In the genomic region with DNA sequence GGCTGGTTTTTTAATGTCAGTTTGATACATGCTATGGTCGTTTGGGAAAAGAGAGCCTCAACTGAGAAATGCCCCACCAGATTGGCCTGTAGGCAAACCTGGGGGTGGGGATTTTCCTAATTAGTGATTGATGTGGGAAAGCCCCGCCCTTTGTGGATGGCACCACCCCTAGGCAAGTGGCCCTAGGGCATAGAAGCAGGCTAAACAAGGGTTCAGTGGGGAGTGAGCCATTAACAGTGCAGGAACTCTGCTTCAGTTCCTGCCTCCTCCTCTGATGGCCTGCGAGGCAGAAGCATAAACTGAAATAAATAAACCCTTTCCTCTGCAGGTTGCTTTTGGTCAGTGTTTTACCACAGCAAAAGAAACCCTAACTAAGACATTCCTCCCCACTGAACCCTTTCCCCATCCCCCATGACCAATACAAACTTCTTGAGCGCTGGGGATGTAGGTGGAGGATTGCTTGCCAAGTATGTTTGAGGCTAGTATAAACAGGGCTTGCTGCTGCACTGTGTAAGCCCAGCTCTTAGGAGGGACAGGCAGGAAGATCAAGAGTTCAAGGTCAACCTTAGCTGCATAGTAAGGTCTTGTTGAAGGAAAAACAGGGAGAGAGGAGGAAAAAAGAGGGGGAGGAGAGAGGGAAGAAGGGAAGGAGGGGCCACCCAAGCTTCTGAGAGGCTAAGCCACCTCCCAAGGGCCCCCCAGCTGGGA, we compare ENCODE assay signal across 23 mouse cellular contexts. TPM values are rescaled to one million over a fixed set of nuclear protein-coding genes. Genes with fewer than 3 reads are reported as not detected.
DNase-seq lines count a peak whose midpoint lies in the region; ATAC-seq and TF ChIP-seq lines count a peak whose summit lies in the region.
"Had no signal": no experiment of that assay in that cellular context is flagged by ENCODE, and none has a peak within 500 bp of the region (broad histone marks: within the 10 kb centered on the region; RNA-seq: fewer than 3 reads in every experiment).

No protein-coding gene starts in this region.

- 0 out of 2 replicates have a peak overlapping the region, but pooled peaks have one; percentile 22 for H3K9ac ChIP-seq in heart, embryonic 12.5 days
- peak overlapping the region; percentile 9; the same call in 1 of the 2 replicates for H3K9ac ChIP-seq in ES-E14 (ENCODE audit: insufficient read depth, low read depth, low read length, poor library complexity, severe bottlenecking)
- H3K9ac ChIP-seq: embryonic facial prominence, embryonic 13.5 days; heart, embryonic 13.5 days; hindbrain, embryonic 12.5 days had no signal

- H3K4me3 ChIP-seq in heart, embryonic 12.5 days = no peak overlapping the region
- peak overlapping the region; percentile 60 for H3K4me3 ChIP-seq in E14TG2a.4 (replicated peaks; ENCODE audit: low read length)
- H3K4me3 ChIP-seq in ES-E14 (ENCODE audit: insufficient read depth in 1 of 2, low read depth in 1 of 2, low read length in 2 of 2, poor library complexity in 1 of 2, severe bottlenecking in 1 of 2) = no peak overlapping the region; a peak in 1 of 4 replicates
- H3K4me3 ChIP-seq: embryonic facial prominence, embryonic 13.5 days; heart, embryonic 13.5 days; hindbrain, embryonic 12.5 days had no signal

- intact Hi-C loops in heart, postnatal 14 days (cut with DNase I) = no loop called here

- TF ChIP-seq CTCF in E14TG2a.4 (conservative IDR thresholded peaks at IDR 0.05; ENCODE audit: low read length) = no peak

- DNase-seq in heart, postnatal 14 days = no peak
- DNase-seq in ES-E14 (ENCODE audit: low read depth, low spot score) = no peak
- peak; percentile 72 for DNase-seq in ZHBTc4 (ENCODE audit: low read depth, low spot score)
- DNase-seq in gastrocnemius, adult 8-10 months (ENCODE audit: low spot score in 2 of 2) = no peak
- DNase-seq in kidney, adult 8-10 months = no peak
- DNase-seq: adrenal gland, postnatal 14 days; cerebellum, adult 11-12 months; cerebellum, adult 9-10 months; cerebellum, postnatal 25 days; gastrocnemius, postnatal 14 days; heart, postnatal 4 days; kidney, adult 11 months had no signal

- ATAC-seq in heart, embryonic 12.5 days (ENCODE audit: insufficient number of reproducible peaks, low FRiP score) = no peak
- ATAC-seq: activated CD4-positive, CD25-positive, alpha-beta regulatory T cell, adult 4 months; forebrain, embryonic 14.5 days; hindbrain, embryonic 16.5 days; inflammation-experienced regulatory T-cells, adult 6 months had no signal

- no peaks in the 10 kb centered on the region for H3K36me3 ChIP-seq in heart, embryonic 12.5 days
- H3K36me3 ChIP-seq in E14TG2a.4 (ENCODE audit: insufficient read depth, low read length) (peaks cover 18% of the 10 kb centered on the region), ES-E14 (ENCODE audit: control insufficient read depth, insufficient read depth, low read length, poor library complexity, severe bottlenecking) (no peaks in the 10 kb centered on the region; the same call in 1 of the 2 replicates)
- H3K36me3 ChIP-seq: embryonic facial prominence, embryonic 13.5 days; heart, embryonic 13.5 days; hindbrain, embryonic 12.5 days had no signal

- 0 out of 2 replicates have a peak, but pooled peaks cover 3% of the 10 kb centered on the region for H3K27me3 ChIP-seq in heart, embryonic 12.5 days (replicated peaks)
- no peaks in the 10 kb centered on the region for H3K27me3 ChIP-seq in E14TG2a.4 (ENCODE audit: insufficient read depth, low read length)
- H3K27me3 ChIP-seq: heart, embryonic 13.5 days; hindbrain, embryonic 12.5 days had no signal

- 59% methylated on average over 4 of the region's 4 CpGs for WGBS in heart, embryonic 12.5 days

- no peak overlapping the region for H3K27ac ChIP-seq in heart, embryonic 12.5 days (ENCODE audit: poor library complexity, severe bottlenecking)
- H3K27ac ChIP-seq in ES-E14 (ENCODE audit: insufficient read depth, low read depth, low read length, poor library complexity, severe bottlenecking) = peak overlapping the region; percentile 85
- H3K27ac ChIP-seq: embryonic facial prominence, embryonic 13.5 days; heart, embryonic 13.5 days; hindbrain, embryonic 12.5 days had no signal

- in situ Hi-C loops in ES-E14 (cut with MboI; ENCODE audit: low sequenced_read_pairs in 2 of 2, unreplicated experiment in 2 of 2) = no loop called here

- H3K4me2 ChIP-seq in heart, embryonic 12.5 days = no peak overlapping the region
- H3K4me2 ChIP-seq: embryonic facial prominence, embryonic 13.5 days; heart, embryonic 13.5 days; hindbrain, embryonic 12.5 days had no signal

- peaks cover 20% of the 10 kb centered on the region for H3K4me1 ChIP-seq in heart, embryonic 12.5 days (replicated peaks)
- H3K4me1 ChIP-seq in E14TG2a.4 (replicated peaks; ENCODE audit: low read depth, low read length) (peaks cover 100% of the 10 kb centered on the region), ES-E14 (ENCODE audit: control insufficient read depth in 2 of 2, insufficient read depth in 2 of 2, low read length in 2 of 2, poor library complexity in 1 of 2) (peaks cover 11 to 56% of the 10 kb centered on the region in 2 experiments)
- H3K4me1 ChIP-seq: hindbrain, embryonic 12.5 days had no signal

- peaks cover 7% of the 10 kb centered on the region for H3K9me3 ChIP-seq in heart, embryonic 12.5 days (replicated peaks)
- H3K9me3 ChIP-seq in E14TG2a.4 (ENCODE audit: low read length) = no peaks in the 10 kb centered on the region
- no peaks in the 10 kb centered on the region for H3K9me3 ChIP-seq in ES-E14 (ENCODE audit: control insufficient read depth, insufficient read depth, low read depth, low read length)
- H3K9me3 ChIP-seq: embryonic facial prominence, embryonic 13.5 days; hindbrain, embryonic 12.5 days had no signal

TF ChIP-seq in ES-E14, 5 proteins besides CTCF, POLR2A, EP300 and RAD21:
- TF ChIP-seq ZNF384 (IDR thresholded peaks at IDR 0.05; ENCODE audit: low read depth, low read length) (no peak), ZC3H11A (IDR thresholded peaks at IDR 0.05; ENCODE audit: borderline replicate concordance, low read depth, low read length) (no peak), HCFC1 (IDR thresholded peaks at IDR 0.05; ENCODE audit: borderline replicate concordance, insufficient read depth, low read length) (no peak), MAFK (IDR thresholded peaks at IDR 0.05; ENCODE audit: insufficient read depth, low read depth, low read length) (no peak), CHD2 (IDR thresholded peaks at IDR 0.05; ENCODE audit: low read depth, low read length) (no peak)

RNA-seq across cellular contexts. Expression of a gene that starts 36.4 kb away (rescaled TPM):
- 1.1 and 1.2 TPM in 2 replicates for polyA plus RNA-seq in heart, embryonic 12.5 days (2016; fragmentation: Nextera tagmentation; extraction: Ambion mirVana)
- total RNA-seq in heart, postnatal 14 days (2021) = 1 to 10 TPM; 3.5 to 4.3 TPM
- 7.4 and 22.9 TPM in 2 replicates for total RNA-seq in ES-E14 (2012; rRNA removed)
- under 1 TPM; 0.31 to 0.58 (median 0.47) TPM for total RNA-seq in gastrocnemius, adult 8-10 months (2022)
- total RNA-seq: granulocyte monocyte progenitor cell, adult 5-6 weeks; MEL had no signal
- polyA plus RNA-seq: activated CD4-positive, CD25-positive, alpha-beta regulatory T cell, adult 4 months; inflammation-experienced regulatory T-cells, adult 6 months had no signal
